Comparison of ENCODE assay signal across 12 mouse cellular contexts in genomic region chr17:26512961-26513360, GRCm38 (mm10). TPM values are rescaled to one million over a fixed set of nuclear protein-coding genes. Genes with fewer than 3 reads are reported as not detected.
A peak's percentile ranks its signal among the peaks of the same experiment; 100 is the strongest.
DNase-seq lines count a peak whose midpoint lies in the region; ATAC-seq and TF ChIP-seq lines count a peak whose summit lies in the region.
"Had no signal": no experiment of that assay in that cellular context is flagged by ENCODE, and none has a peak within 500 bp of the region (broad histone marks: within the 10 kb centered on the region; RNA-seq: fewer than 3 reads in every experiment).

No protein-coding gene starts in this region.

- no peaks in the 10 kb centered on the region for H3K27me3 ChIP-seq in heart, embryonic 11.5 days (ENCODE audit: control insufficient read depth, insufficient read depth, low read length)
- peaks cover 4% of the 10 kb centered on the region; the same call in 1 of the 2 replicates for H3K27me3 ChIP-seq in hindbrain, embryonic 12.5 days
- H3K27me3 ChIP-seq in forebrain, embryonic 11.5 days (ENCODE audit: control insufficient read depth, insufficient read depth, low read length) = no peaks in the 10 kb centered on the region
- H3K27me3 ChIP-seq: CH12.LX; forebrain, embryonic 13.5 days had no signal

- 53% methylated on average over 7 of the region's 7 CpGs for WGBS in heart, embryonic 11.5 days (ENCODE audit: insufficient replicate concordance)
- WGBS in bone marrow, adult 2 months = 20% methylated on average over 7 of the region's 7 CpGs
- WGBS in hindbrain, embryonic 12.5 days = 90% methylated on average over 7 of the region's 7 CpGs
- 88% methylated on average over 7 of the region's 7 CpGs for WGBS in forebrain, embryonic 11.5 days

- H3K4me3 ChIP-seq in heart, embryonic 11.5 days (ENCODE audit: low read depth, low read length) = no peak overlapping the region
- H3K4me3 ChIP-seq in bone marrow, adult 2 months (replicated peaks; ENCODE audit: control insufficient read depth, low read depth, low read length) = no peak overlapping the region
- H3K4me3 ChIP-seq in hindbrain, embryonic 12.5 days = no peak overlapping the region
- H3K4me3 ChIP-seq in forebrain, embryonic 11.5 days (ENCODE audit: low read depth, low read length) = no peak overlapping the region
- H3K4me3 ChIP-seq: forebrain, embryonic 13.5 days had no signal

- no peak overlapping the region for H3K9ac ChIP-seq in heart, embryonic 11.5 days (ENCODE audit: low read depth, low read length)
- H3K9ac ChIP-seq in hindbrain, embryonic 12.5 days = no peak overlapping the region
- no peak overlapping the region for H3K9ac ChIP-seq in forebrain, embryonic 11.5 days (ENCODE audit: low read length)
- H3K9ac ChIP-seq: forebrain, embryonic 13.5 days had no signal

- no peak overlapping the region for H3K4me2 ChIP-seq in heart, embryonic 11.5 days
- H3K4me2 ChIP-seq in hindbrain, embryonic 12.5 days (replicated peaks) = no peak overlapping the region
- H3K4me2 ChIP-seq in forebrain, embryonic 11.5 days (ENCODE audit: low read depth, low read length, severe bottlenecking) = no peak overlapping the region
- H3K4me2 ChIP-seq: forebrain, embryonic 13.5 days had no signal

- no peak for TF ChIP-seq POLR2A in bone marrow, adult 2 months (IDR thresholded peaks at IDR 0.05; ENCODE audit: borderline replicate concordance, control insufficient read depth, low read depth, low read length)

- peak overlapping the region; percentile 72 for H3K27ac ChIP-seq in heart, embryonic 11.5 days (ENCODE audit: low read depth, low read length)
- peak overlapping the region; percentile 77 for H3K27ac ChIP-seq in bone marrow, adult 2 months (ENCODE audit: control insufficient read depth, insufficient read depth, low read depth, low read length, poor library complexity)
- H3K27ac ChIP-seq in hindbrain, embryonic 12.5 days = no peak overlapping the region
- H3K27ac ChIP-seq in forebrain, embryonic 11.5 days (ENCODE audit: low read depth, low read length) = no peak overlapping the region
- H3K27ac ChIP-seq: forebrain, embryonic 13.5 days had no signal

- no peak for ATAC-seq in heart, embryonic 11.5 days (replicated peaks; ENCODE audit: insufficient number of reproducible peaks, low FRiP score, low TSS enrichment)
- no peak for ATAC-seq in hindbrain, embryonic 12.5 days (ENCODE audit: low FRiP score)
- no peak for ATAC-seq in forebrain, embryonic 11.5 days (replicated peaks; ENCODE audit: low FRiP score)
- ATAC-seq: forebrain, embryonic 13.5 days had no signal

- peaks cover 42% of the 10 kb centered on the region for H3K4me1 ChIP-seq in heart, embryonic 11.5 days (ENCODE audit: control insufficient read depth, insufficient read depth, low read length)
- peaks cover 29% of the 10 kb centered on the region for H3K4me1 ChIP-seq in bone marrow, adult 2 months (ENCODE audit: control insufficient read depth, insufficient read depth, low read length)
- peaks cover 3% of the 10 kb centered on the region; the same call in 1 of the 2 replicates for H3K4me1 ChIP-seq in hindbrain, embryonic 12.5 days
- no peaks in the 10 kb centered on the region for H3K4me1 ChIP-seq in forebrain, embryonic 11.5 days (replicated peaks; ENCODE audit: control insufficient read depth, insufficient read depth, low read length)

- intact Hi-C loops in heart, postnatal 36 days (cut with DNase I) = no loop called here

- TF ChIP-seq CTCF in bone marrow, adult 2 months (IDR thresholded peaks at IDR 0.05; ENCODE audit: control insufficient read depth, insufficient read depth, low read length) = no peak

- no peak for DNase-seq in heart, postnatal 36 days
- DNase-seq in 416B (ENCODE audit: low read depth) = peak; percentile 33
- peak; percentile 38 for DNase-seq in heart, postnatal 4 days
- no peak for DNase-seq in cerebellum, adult 11-12 months
- no peak for DNase-seq in forebrain, embryonic 11.5 days (ENCODE audit: low spot score)
- DNase-seq: cerebellum, postnatal 10 days; right cerebral cortex, postnatal 4 days had no signal

- no peaks in the 10 kb centered on the region for H3K36me3 ChIP-seq in heart, embryonic 11.5 days (ENCODE audit: control insufficient read depth, insufficient read depth, low read length)
- H3K36me3 ChIP-seq in hindbrain, embryonic 12.5 days = no peaks in the 10 kb centered on the region
- no peaks in the 10 kb centered on the region for H3K36me3 ChIP-seq in forebrain, embryonic 11.5 days (ENCODE audit: control insufficient read depth, insufficient read depth, low read length)

- no peaks in the 10 kb centered on the region for H3K9me3 ChIP-seq in heart, embryonic 11.5 days (replicated peaks; ENCODE audit: control insufficient read depth, low read length)
- no peaks in the 10 kb centered on the region for H3K9me3 ChIP-seq in hindbrain, embryonic 12.5 days (replicated peaks)
- no peaks in the 10 kb centered on the region for H3K9me3 ChIP-seq in forebrain, embryonic 11.5 days (ENCODE audit: control insufficient read depth, low read length)
- H3K9me3 ChIP-seq: forebrain, embryonic 13.5 days had no signal

RNA-seq across cellular contexts. Expression of gene Ergic1, which starts 48.3 kb away (rescaled TPM):
- 147 TPM in 2 replicates for polyA plus RNA-seq in heart, embryonic 11.5 days (2014; fragmentation: Nextera tagmentation; extraction: Ambion mirVana)
- total RNA-seq in heart, postnatal 36 days (2021) = 10 to 100 TPM; 47.5 to 56.2 TPM
- polyA plus RNA-seq in bone marrow, adult 2 months (2011; ENCODE audit: insufficient read depth, insufficient read length, low replicate concordance, missing spikeins) = 9.8 and 23.4 TPM in 2 replicates
- 100 to 1,000 TPM; 109 to 115 TPM for total RNA-seq in heart, postnatal 4 days (2021)
- polyA plus RNA-seq in hindbrain, embryonic 12.5 days (2016; fragmentation: Nextera tagmentation; extraction: Ambion mirVana) = 85.3 and 90.3 TPM in 2 replicates
- polyA plus RNA-seq in forebrain, embryonic 11.5 days (2014; fragmentation: Nextera tagmentation; extraction: Ambion mirVana) = 139 and 145 TPM in 2 replicates

RNA-seq across cellular contexts. Expression of gene Dusp1, which starts 49.0 kb away (rescaled TPM):
- 30.0 and 33.9 TPM in 2 replicates for polyA plus RNA-seq in heart, embryonic 11.5 days (2014; fragmentation: Nextera tagmentation; extraction: Ambion mirVana)
- 100 to 1,000 TPM in 1 of 2 experiments, 10 to 100 TPM in 1; 49.6 to 105 TPM for total RNA-seq in heart, postnatal 36 days (2021)
- polyA plus RNA-seq in bone marrow, adult 2 months (2011; ENCODE audit: insufficient read depth, insufficient read length, low replicate concordance, missing spikeins) = 26.8 and 37.7 TPM in 2 replicates
- 10 to 100 TPM; 66.9 to 69.5 TPM for total RNA-seq in heart, postnatal 4 days (2021)
- 33.0 and 38.5 TPM in 2 replicates for polyA plus RNA-seq in hindbrain, embryonic 12.5 days (2016; fragmentation: Nextera tagmentation; extraction: Ambion mirVana)
- polyA plus RNA-seq in forebrain, embryonic 11.5 days (2014; fragmentation: Nextera tagmentation; extraction: Ambion mirVana) = 35.7 and 37.6 TPM in 2 replicates

Comparison
In these comparisons a context has a peak if more than half of its experiments do, and no peak if none do; other contexts are left out.
1. DNase-seq: peak in 416B (single experiment) and heart, postnatal 4 days (single experiment); none in heart, postnatal 36 days (0 of 2), cerebellum, adult 11-12 months (single experiment) and forebrain, embryonic 11.5 days (single experiment).
2. H3K27ac ChIP-seq: peak in heart, embryonic 11.5 days (single experiment) and bone marrow, adult 2 months (single experiment); none in hindbrain, embryonic 12.5 days (single experiment) and forebrain, embryonic 11.5 days (single experiment).